ENCODE assay signal across 28 mouse cellular contexts in the genomic region with DNA sequence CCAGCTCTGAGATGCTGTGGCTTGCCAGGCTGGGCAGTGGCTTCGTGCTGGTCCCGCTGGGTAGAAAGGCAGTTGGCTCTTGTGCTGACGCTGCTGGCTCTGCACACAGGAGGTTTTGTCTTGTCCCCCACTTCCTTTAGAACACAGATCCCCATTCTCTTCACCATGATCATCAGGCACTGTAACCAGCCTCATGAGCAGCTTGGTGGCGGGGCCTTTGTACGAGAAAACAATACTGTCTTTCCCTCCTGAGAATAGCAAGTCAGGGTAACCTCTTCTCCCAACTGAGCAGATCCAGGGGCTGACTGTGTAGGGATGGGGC. TPM values are rescaled to one million over a fixed set of nuclear protein-coding genes. Genes with fewer than 3 reads are reported as not detected.
DNase-seq lines count a peak whose midpoint lies in the region; TF ChIP-seq lines count a peak whose summit lies in the region.
"Had no signal": no experiment of that assay in that cellular context is flagged by ENCODE, and none has a peak within 500 bp of the region (broad histone marks: within the 10 kb centered on the region; RNA-seq: fewer than 3 reads in every experiment).

No protein-coding gene starts in this region.

- TF ChIP-seq CTCF in C2C12 (IDR thresholded peaks at IDR 0.05; ENCODE audit: control insufficient read depth, insufficient read depth, insufficient read length): no peak

- no peaks in the 10 kb centered on the region for H3K36me3 ChIP-seq in heart, embryonic 10.5 days
- H3K36me3 ChIP-seq in C2C12 (ENCODE audit: control insufficient read depth, insufficient read depth): no peaks in the 10 kb centered on the region
- H3K36me3 ChIP-seq: embryonic facial prominence, embryonic 12.5 days; forebrain, embryonic 12.5 days; heart, embryonic 13.5 days; intestine, embryonic 15.5 days; liver, embryonic 12.5 days; midbrain, embryonic 12.5 days had no signal

- intact Hi-C loops in heart, postnatal 14 days (cut with DNase I): no loop called here
- intact Hi-C loops in left cerebral cortex, postnatal 25 days (cut with DNase I): no loop called here

- no peak overlapping the region for H3K4me3 ChIP-seq in heart, embryonic 10.5 days
- H3K4me3 ChIP-seq in C2C12 (ENCODE audit: insufficient read depth, poor library complexity, severe bottlenecking): no peak overlapping the region
- H3K4me3 ChIP-seq: embryonic facial prominence, embryonic 12.5 days; forebrain, embryonic 12.5 days; heart, embryonic 13.5 days; intestine, embryonic 15.5 days; liver, embryonic 12.5 days; midbrain, embryonic 12.5 days had no signal

- peaks cover 5% of the 10 kb centered on the region for H3K4me1 ChIP-seq in heart, embryonic 10.5 days
- H3K4me1 ChIP-seq: liver, embryonic 12.5 days had no signal

- no peaks in the 10 kb centered on the region for H3K79me2 ChIP-seq in C2C12 (ENCODE audit: control insufficient read depth, insufficient read depth)

- H3K79me3 ChIP-seq in C2C12 (ENCODE audit: low read depth): no peaks in the 10 kb centered on the region

- H3K9me3 ChIP-seq in heart, embryonic 10.5 days: no peaks in the 10 kb centered on the region
- H3K9me3 ChIP-seq: embryonic facial prominence, embryonic 12.5 days; forebrain, embryonic 12.5 days; heart, embryonic 13.5 days; intestine, embryonic 15.5 days; liver, embryonic 12.5 days; midbrain, embryonic 12.5 days had no signal

- H3K27me3 ChIP-seq in heart, embryonic 10.5 days (ENCODE audit: insufficient read depth, poor library complexity, severe bottlenecking): peaks cover 6% of the 10 kb centered on the region; the same call in 1 of the 2 replicates
- H3K27me3 ChIP-seq in C2C12 (ENCODE audit: control insufficient read depth, insufficient read depth, insufficient read length): no peaks in the 10 kb centered on the region
- H3K27me3 ChIP-seq: embryonic facial prominence, embryonic 12.5 days; heart, embryonic 13.5 days; intestine, embryonic 15.5 days; liver, embryonic 12.5 days; midbrain, embryonic 12.5 days had no signal

- peak; percentile 23 for DNase-seq in cerebellum, adult 9-11 months
- DNase-seq in cerebellum, postnatal 14 days: no peak
- DNase-seq in heart, embryonic 10.5 days (ENCODE audit: low spot score): peak; percentile 68
- DNase-seq in heart, postnatal 14 days: no peak
- DNase-seq in brain, adult 2 months (ENCODE audit: low read depth, low spot score): peak; percentile 86
- no peak for DNase-seq in left cerebral cortex, postnatal 25 days (ENCODE audit: low spot score in 2 of 2)
- no peak for DNase-seq in kidney, adult 11 months
- DNase-seq: adrenal gland, adult 8-10 months; cerebellum, adult 18-20 months; gastrocnemius, postnatal 25 days; heart, adult 18-20 months; heart, postnatal 10 days; kidney, adult 8-10 months; kidney, postnatal 10 days; left cerebral cortex, postnatal 4 days; liver, postnatal 0 days; lung, postnatal 36 days; right cerebral cortex, postnatal 14 days had no signal

- WGBS in heart, embryonic 10.5 days: 81% methylated on average over 5 of the region's 5 CpGs

- no peak overlapping the region for H3K27ac ChIP-seq in heart, embryonic 10.5 days
- H3K27ac ChIP-seq: forebrain, embryonic 12.5 days; heart, embryonic 13.5 days; hindbrain, postnatal 0 days; intestine, embryonic 15.5 days; liver, embryonic 12.5 days; midbrain, embryonic 12.5 days had no signal

- peak overlapping the region; percentile 32 for H3ac ChIP-seq in C2C12 (ENCODE audit: control insufficient read depth, insufficient read length, low read depth)

TF ChIP-seq in C2C12, 6 proteins besides CTCF, POLR2A, EP300 and RAD21:
- TF ChIP-seq FOSL1 (IDR thresholded peaks at IDR 0.05; ENCODE audit: insufficient read depth, low read length, poor library complexity, severe bottlenecking): no peak
- no peak for TF ChIP-seq CEBPB (IDR thresholded peaks at IDR 0.05; ENCODE audit: low read depth)

RNA-seq across cellular contexts. Expression of a gene that starts 5.0 kb away (rescaled TPM):
- 0.10 and 0.11 TPM in 2 replicates for polyA plus RNA-seq in heart, embryonic 10.5 days (2016; fragmentation: Nextera tagmentation; extraction: Ambion mirVana)
- total RNA-seq in heart, postnatal 14 days (2021): 1 to 10 TPM in 1 of 2 experiments, under 1 TPM in 1; 1.00 to 1.8 TPM
- polyA plus RNA-seq in C2C12 (2012; fragmentation: generic; extraction: Trizol): 0.13 TPM
- 100 to 1,000 TPM; 135 to 140 TPM for total RNA-seq in left cerebral cortex, postnatal 25 days (2021)
- total RNA-seq: ES-E14 had no signal
- polyA plus RNA-seq: activated CD4-positive, CD25-positive, alpha-beta regulatory T cell, adult 4 months; liver, embryonic 12.5 days had no signal

RNA-seq across cellular contexts. Expression of a gene that starts 10.9 kb away (rescaled TPM):
- 57.3 and 63.0 TPM in 2 replicates for polyA plus RNA-seq in heart, embryonic 10.5 days (2016; fragmentation: Nextera tagmentation; extraction: Ambion mirVana)
- 10 to 100 TPM; 13.4 to 13.8 TPM for total RNA-seq in heart, postnatal 14 days (2021)
- polyA plus RNA-seq in C2C12 (2012; fragmentation: generic; extraction: Trizol): 50.2 TPM
- 10 to 100 TPM; 54.8 to 61.6 TPM for total RNA-seq in left cerebral cortex, postnatal 25 days (2021)

Comparison
In these comparisons a context has a peak if more than half of its experiments do, and no peak if none do; other contexts are left out.
1. DNase-seq: peak in cerebellum, adult 9-11 months (single experiment), heart, embryonic 10.5 days (single experiment) and brain, adult 2 months (single experiment); none in cerebellum, postnatal 14 days (0 of 2), heart, postnatal 14 days (0 of 2), left cerebral cortex, postnatal 25 days (0 of 2) and kidney, adult 11 months (single experiment).
2. RNA of a gene that starts 5.0 kb away (total RNA-seq): 135 to 140 TPM in left cerebral cortex, postnatal 25 days; 1.00 to 1.8 TPM in heart, postnatal 14 days; every median in the first group is over 10 times any median in the second.